In genomic region chr8:121694453-121694852, GRCm38 (mm10) we compare ENCODE assay signal across 10 mouse cellular contexts. TPM values are rescaled to one million over a fixed set of nuclear protein-coding genes. Genes with fewer than 3 reads are reported as not detected.
A peak's percentile ranks its signal among the peaks of the same experiment; 100 is the strongest.
DNase-seq lines count a peak whose midpoint lies in the region; ATAC-seq and TF ChIP-seq lines count a peak whose summit lies in the region.
"Had no signal": no experiment of that assay in that cellular context is flagged by ENCODE, and none has a peak within 500 bp of the region (broad histone marks: within the 10 kb centered on the region; RNA-seq: fewer than 3 reads in every experiment).

No protein-coding gene starts in this region.

- no peak for ATAC-seq in erythroid progenitor cell, adult 5-6 weeks (replicated peaks; ENCODE audit: low FRiP score, poor library complexity, severe bottlenecking)

- H3K4me3 ChIP-seq in heart, embryonic 10.5 days: no peak overlapping the region
- no peak overlapping the region for H3K4me3 ChIP-seq in olfactory bulb, adult 2 months (ENCODE audit: insufficient read depth, low read depth, low read length)
- H3K4me3 ChIP-seq: midbrain, embryonic 12.5 days had no signal

- no peaks in the 10 kb centered on the region for H3K36me3 ChIP-seq in heart, embryonic 10.5 days
- H3K36me3 ChIP-seq: midbrain, embryonic 12.5 days had no signal

- WGBS in heart, embryonic 10.5 days: 55% methylated on average over 4 of the region's 4 CpGs
- 54% methylated on average over 4 of the region's 4 CpGs for WGBS in olfactory bulb, adult 2 months

- peaks cover 24% of the 10 kb centered on the region for H3K4me1 ChIP-seq in heart, embryonic 10.5 days
- H3K4me1 ChIP-seq in olfactory bulb, adult 2 months (ENCODE audit: control insufficient read depth, insufficient read depth, low read length): peaks cover 37% of the 10 kb centered on the region

- H3K27me3 ChIP-seq in heart, embryonic 10.5 days (ENCODE audit: insufficient read depth, poor library complexity, severe bottlenecking): no peaks in the 10 kb centered on the region
- H3K27me3 ChIP-seq: midbrain, embryonic 12.5 days had no signal

- no peaks in the 10 kb centered on the region for H3K9me3 ChIP-seq in heart, embryonic 10.5 days
- H3K9me3 ChIP-seq: midbrain, embryonic 12.5 days had no signal

- peak; percentile 26 for DNase-seq in heart, adult 8-10 months (ENCODE audit: low spot score)
- DNase-seq in heart, embryonic 10.5 days (ENCODE audit: low spot score): no peak
- peak; percentile 51 for DNase-seq in right cerebral cortex, postnatal 14 days
- DNase-seq in right cerebral cortex, postnatal 25 days: no peak
- DNase-seq in cerebellum, adult 11 months: peak; percentile 75
- peak; percentile 59 for DNase-seq in kidney, adult 9 months

- TF ChIP-seq POLR2A in olfactory bulb, adult 2 months (IDR thresholded peaks at IDR 0.05; ENCODE audit: insufficient read depth, low read depth, low read length): no peak

- H3K27ac ChIP-seq in heart, embryonic 10.5 days: no peak overlapping the region
- H3K27ac ChIP-seq in olfactory bulb, adult 2 months (ENCODE audit: insufficient read depth, low read depth, low read length): no peak overlapping the region
- H3K27ac ChIP-seq: midbrain, embryonic 12.5 days had no signal

- peak; percentile 77 for TF ChIP-seq CTCF in olfactory bulb, adult 2 months (IDR thresholded peaks at IDR 0.05; ENCODE audit: insufficient read depth, low read depth, low read length)

RNA-seq across cellular contexts. Expression of gene Jph3, which starts 35.0 kb away (rescaled TPM):
- total RNA-seq in heart, adult 8-10 months (2022): under 1 TPM in 1 of 4 experiments, not detected in 3; 0.16 TPM
- polyA plus RNA-seq in heart, embryonic 10.5 days (2016; fragmentation: Nextera tagmentation; extraction: Ambion mirVana): 0.74 and 1.4 TPM in 2 replicates
- 104 TPM in 1 of 2 replicates, not detected in the other for polyA plus RNA-seq in olfactory bulb, adult 2 months (2012; ENCODE audit: insufficient read depth, insufficient read length, low replicate concordance, missing spikeins)
- total RNA-seq in erythroid progenitor cell, adult 5-6 weeks (2015; ENCODE audit: low replicate concordance): not detected in 2 replicates
- not detected in 2 replicates for total RNA-seq in erythroid progenitor cell, adult 5-6 weeks (2017; ENCODE audit: low replicate concordance)
- total RNA-seq: heart, postnatal 10 days had no signal

RNA-seq across cellular contexts. Expression of gene Zcchc14, which starts 41.8 kb away (rescaled TPM):
- 10 to 100 TPM; 23.7 to 30.9 (median 26.2) TPM for total RNA-seq in heart, adult 8-10 months (2022)
- 7.8 and 10.9 TPM in 2 replicates for polyA plus RNA-seq in heart, embryonic 10.5 days (2016; fragmentation: Nextera tagmentation; extraction: Ambion mirVana)
- polyA plus RNA-seq in olfactory bulb, adult 2 months (2012; ENCODE audit: insufficient read depth, insufficient read length, low replicate concordance, missing spikeins): not detected in 2 replicates
- total RNA-seq in erythroid progenitor cell, adult 5-6 weeks (2015; ENCODE audit: low replicate concordance): not detected in 2 replicates
- not detected in 2 replicates for total RNA-seq in erythroid progenitor cell, adult 5-6 weeks (2017; ENCODE audit: low replicate concordance)

Comparison
In these comparisons a context has a peak if more than half of its experiments do, and no peak if none do; other contexts are left out.
1. DNase-seq: peak in heart, adult 8-10 months (single experiment), right cerebral cortex, postnatal 14 days (single experiment), cerebellum, adult 11 months (single experiment) and kidney, adult 9 months (single experiment); none in heart, embryonic 10.5 days (single experiment) and right cerebral cortex, postnatal 25 days (single experiment).
2. RNA of gene Zcchc14, which starts 41.8 kb away (total RNA-seq): 23.7 to 30.9 TPM in heart, adult 8-10 months; not detected in erythroid progenitor cell, adult 5-6 weeks; every median in the first group is over 10 times any median in the second.